In the genomic region with DNA sequence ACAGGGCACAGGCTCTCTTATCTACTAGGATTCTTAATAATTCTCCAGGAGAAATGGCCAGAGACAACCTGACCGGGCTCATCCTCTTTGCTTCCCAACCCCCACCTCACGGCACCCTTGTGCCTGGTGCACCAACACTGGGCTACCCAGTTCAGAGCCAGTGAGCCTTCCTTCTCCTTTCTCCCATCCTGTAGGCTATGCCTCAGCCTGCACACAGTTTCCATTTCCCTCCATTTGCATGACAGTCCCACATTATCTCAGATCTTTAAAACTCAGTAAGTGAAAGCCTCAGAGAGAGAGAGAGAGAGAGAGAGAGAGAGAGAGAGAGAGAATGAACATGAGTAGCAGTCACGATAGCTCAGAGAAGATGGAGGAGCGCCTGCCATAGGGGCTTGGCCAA, we compare ENCODE assay signal across 21 mouse cellular contexts. TPM values are rescaled to one million over a fixed set of nuclear protein-coding genes. Genes with fewer than 3 reads are reported as not detected.
"Had no signal": no experiment of that assay in that cellular context is flagged by ENCODE, and none has a peak within 500 bp of the region (broad histone marks: within the 10 kb centered on the region; RNA-seq: fewer than 3 reads in every experiment).

No protein-coding gene starts in this region.

- ATAC-seq: liver, postnatal 0 days; lung, postnatal 0 days; midbrain, embryonic 16.5 days had no signal

- H3K4me3 ChIP-seq: kidney, embryonic 15.5 days; left cerebral cortex, adult 2 months; limb, embryonic 12.5 days; limb, embryonic 15.5 days; midbrain, embryonic 12.5 days had no signal

- H3K4me2 ChIP-seq: kidney, embryonic 15.5 days; limb, embryonic 12.5 days; limb, embryonic 15.5 days; liver, embryonic 11.5 days; lung, embryonic 14.5 days; midbrain, embryonic 12.5 days had no signal

- H3K4me1 ChIP-seq: kidney, embryonic 15.5 days; midbrain, embryonic 12.5 days had no signal

- H3K9ac ChIP-seq: kidney, embryonic 15.5 days; limb, embryonic 12.5 days; limb, embryonic 15.5 days; liver, embryonic 14.5 days; liver, postnatal 0 days; lung, embryonic 14.5 days; midbrain, embryonic 12.5 days had no signal

- DNase-seq: kidney, adult 2 months; kidney, postnatal 10 days; kidney, postnatal 36 days; layer of hippocampus, postnatal 36 days; left cerebral cortex, postnatal 4 days; liver, postnatal 0 days; lung, embryonic 14.5 days; thymus, postnatal 36 days had no signal

- H3K9me3 ChIP-seq: kidney, embryonic 15.5 days; limb, embryonic 12.5 days; limb, embryonic 15.5 days; midbrain, embryonic 12.5 days had no signal

- H3K27me3 ChIP-seq: kidney, embryonic 15.5 days; limb, embryonic 15.5 days; midbrain, embryonic 12.5 days had no signal

- H3K27ac ChIP-seq: kidney, embryonic 15.5 days; left cerebral cortex, adult 2 months; limb, embryonic 12.5 days; limb, embryonic 15.5 days; liver, embryonic 14.5 days; macrophage; midbrain, embryonic 12.5 days had no signal

- H3K36me3 ChIP-seq: kidney, embryonic 15.5 days; limb, embryonic 12.5 days; limb, embryonic 15.5 days; midbrain, embryonic 12.5 days had no signal

RNA-seq across cellular contexts. Expression of gene Slc6a12, which starts 35.4 kb away (rescaled TPM):
- polyA plus RNA-seq: limb, embryonic 12.5 days; lung, embryonic 14.5 days; lung, postnatal 0 days; macrophage; neural tube, embryonic 11.5 days; neural tube, embryonic 14.5 days; stomach, embryonic 14.5 days had no signal
